Mouse (Mus musculus) intestine, embryonic 15.5 days (tissue): Measurements from ENCODE around the gene Fam155a. TPM values are rescaled to one million over a fixed set of nuclear protein-coding genes. Genes with fewer than 3 reads are reported as not detected.
"Not testable (repeated sequence)": the region's sequence is repeated elsewhere in the genome, so short reads cannot be mapped to it uniquely, and the experiment has no call there.

Experiments
- ATAC-seq: fragments of 200-750 bp; cut with Nextera tagmentation; 2 replicates; pipeline ENCODE4 v1.8.0; 2017; ENCODE audit warnings: moderate TSS enrichment, moderate library complexity
- H3K27ac ChIP-seq: fragments of 300-500 bp; sonication (generic); 2 replicates; pipeline ENCODE4 v1.5.1; 2015; ENCODE audit warnings: mild to moderate bottlenecking, inconsistent platforms
- H3K27me3 ChIP-seq: fragments of 300-500 bp; sonication (generic); replicated peaks from 2 replicates; pipeline ENCODE4 v1.6.1; 2015; ENCODE audit warnings: inconsistent platforms
- H3K36me3 ChIP-seq: fragments of 300-500 bp; sonication (generic); 2 replicates; pipeline ENCODE4 v1.6.1; 2015; ENCODE audit warnings: inconsistent platforms
- H3K4me1 ChIP-seq: fragments of 300-500 bp; sonication (generic); replicated peaks from 2 replicates; pipeline ENCODE4 v1.6.1; 2015; ENCODE audit warnings: inconsistent platforms
- H3K4me2 ChIP-seq: fragments of 300-500 bp; sonication (generic); replicated peaks from 2 replicates; pipeline ENCODE4 v1.6.1; 2015; ENCODE audit warnings: mild to moderate bottlenecking, inconsistent platforms
- H3K4me3 ChIP-seq: fragments of 300-500 bp; sonication (generic); replicated peaks from 2 replicates; pipeline ENCODE4 v1.5.1; 2015; ENCODE audit warnings: inconsistent platforms
- H3K9ac ChIP-seq: fragments of 300-500 bp; sonication (generic); 2 replicates; pipeline ENCODE4 v1.6.1; 2015; ENCODE audit warnings: inconsistent platforms
- H3K9me3 ChIP-seq: fragments of 300-500 bp; sonication (generic); 2 replicates; pipeline ENCODE4 v1.6.1; 2016; ENCODE audit warnings: inconsistent platforms
- WGBS: fragments of 180-500 bp; shearing (Covaris S2); methylation state at CpG from one replicate; pipeline ENCODE4 v1.1.7; 2015; 5-methylcytosine and 5-hydroxymethylcytosine counted together
- polyA plus RNA-seq: library from polyadenylated mRNA; unstranded; fragments of >200 nt; fragmentation: Nextera tagmentation; extraction: Ambion mirVana; gene quantifications from 2 replicates; pipeline ENCODE4 v1.2.1, GENCODE M21; 2015

Fam155a gene
- polyA plus RNA-seq, 1 experiment from 2014 or later, result 1.4 TPM

DNA sequence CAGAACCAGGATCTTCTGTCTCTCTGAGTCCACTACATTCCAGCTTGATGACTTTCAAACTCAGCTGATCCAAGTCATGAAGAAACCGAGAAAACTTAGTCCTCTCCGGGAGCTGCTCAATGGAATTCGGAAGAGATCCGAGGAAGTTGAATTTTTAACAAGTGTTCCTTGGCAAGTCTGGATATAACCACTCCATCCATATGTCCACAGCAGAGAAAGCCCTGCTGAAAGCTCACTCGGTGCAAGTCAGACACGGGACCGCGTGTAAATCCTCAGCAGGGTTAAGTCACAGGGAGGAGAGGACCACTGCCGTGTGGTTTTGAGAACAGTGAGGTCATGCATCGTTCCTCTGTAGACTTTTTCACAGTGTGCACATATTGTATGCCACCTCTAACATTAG, 5.9 kb upstream of the Fam155a start:
- Histone ChIP-seq H3K4me3 (no peak overlapping the region), H3K27me3 (peaks cover 18% of the 10 kb centered on the region), H3K4me1 (no peaks in the 10 kb centered on the region; the same call in 1 of the 2 replicates), H3K27ac (no peak overlapping the region), H3K9ac (no peak overlapping the region), H3K4me2 (no peak overlapping the region), H3K9me3 (no peaks in the 10 kb centered on the region), H3K36me3 (no peaks in the 10 kb centered on the region)
- no peak for ATAC-seq
- WGBS, result 85% methylated on average over 10 of the region's 10 CpGs

DNA sequence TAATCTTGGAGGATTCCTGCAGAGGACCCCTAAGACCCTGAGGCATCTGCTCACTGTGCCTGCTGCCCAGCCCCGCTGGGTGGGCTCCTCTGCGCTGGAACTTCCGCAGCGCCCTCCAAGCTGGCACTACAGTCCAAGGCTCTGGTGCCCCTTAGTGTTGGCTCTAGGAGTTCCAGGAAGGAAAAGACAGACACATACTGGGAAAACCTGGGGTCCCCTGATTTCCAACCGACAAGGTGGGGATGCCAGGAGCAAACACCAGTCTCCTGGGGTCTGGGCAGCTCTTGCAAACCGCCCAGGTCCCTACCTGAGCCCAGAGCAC, 1.5 kb upstream of the Fam155a start:
- WGBS, result 6% methylated on average over 6 of the region's 6 CpGs
- Histone ChIP-seq H3K27ac (no peak overlapping the region), H3K27me3 (peaks cover 42% of the 10 kb centered on the region), H3K4me3 (peak overlapping the region; percentile 46; the same call in 1 of the 2 replicates), H3K36me3 (no peaks in the 10 kb centered on the region), H3K9me3 (no peaks in the 10 kb centered on the region), H3K4me2 (peak overlapping the region; percentile 87), H3K4me1 (peaks cover 7% of the 10 kb centered on the region), H3K9ac (no peak overlapping the region)
- no peak for ATAC-seq

DNA sequence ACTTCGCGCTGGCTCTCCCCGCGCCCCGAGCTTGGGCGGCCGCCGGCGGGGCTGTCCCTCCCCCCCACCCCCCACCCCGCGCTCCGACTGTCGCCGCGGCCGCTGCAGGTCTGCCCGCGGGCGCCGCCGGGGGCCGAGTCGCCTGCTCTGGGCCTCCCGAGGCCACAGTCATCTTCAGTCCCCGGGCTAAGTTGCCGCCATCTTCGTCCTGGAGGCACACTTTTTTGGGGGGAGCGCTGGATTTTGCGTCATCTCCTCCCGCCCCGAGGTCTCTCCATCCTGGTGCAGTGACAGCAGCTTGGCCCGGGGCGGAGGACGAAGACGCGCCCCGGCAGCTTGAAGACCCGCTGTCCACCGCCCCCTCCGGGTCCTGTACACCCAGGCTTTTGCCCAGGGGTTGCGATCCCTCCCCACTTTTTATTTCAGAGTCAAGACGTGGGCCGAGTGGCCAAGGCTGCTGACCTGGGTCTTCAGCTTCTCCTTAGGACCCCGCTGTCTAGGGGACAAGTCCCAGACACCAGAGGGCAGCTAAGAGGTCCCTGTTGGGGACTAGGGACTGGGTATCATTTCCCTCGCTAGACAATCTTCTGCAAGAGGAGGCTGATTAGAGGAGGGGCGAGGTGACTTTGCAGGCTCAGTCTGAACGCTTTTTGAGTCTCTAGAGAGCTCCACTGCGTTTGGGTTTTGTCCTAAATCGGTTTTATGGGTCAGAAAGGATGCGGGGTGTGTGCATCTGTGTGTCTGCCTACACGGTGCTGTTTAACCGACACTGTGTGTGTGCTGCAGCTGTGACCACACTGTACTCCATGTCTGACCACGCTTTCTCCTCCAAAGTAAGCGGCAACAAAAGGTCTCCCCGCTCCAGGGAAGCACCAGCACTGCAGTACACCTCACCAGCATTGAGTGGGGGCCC, 901 bp upstream of the Fam155a start:
- Histone ChIP-seq H3K4me2 (peak overlapping the region; percentile 87), H3K9me3 (no peaks in the 10 kb centered on the region), H3K27ac (no peak overlapping the region), H3K27me3 (peaks cover 42% of the 10 kb centered on the region), H3K4me3 (peak overlapping the region; percentile 46), H3K4me1 (peaks cover 7% of the 10 kb centered on the region), H3K9ac (0 out of 2 replicates have a peak overlapping the region, but pooled peaks have one; percentile 20), H3K36me3 (no peaks in the 10 kb centered on the region)
- ATAC-seq, result peak; percentile 43; the same call in 1 of the 2 replicates
- WGBS, result under 1% methylated on average over 50 of the region's 55 CpGs

DNA sequence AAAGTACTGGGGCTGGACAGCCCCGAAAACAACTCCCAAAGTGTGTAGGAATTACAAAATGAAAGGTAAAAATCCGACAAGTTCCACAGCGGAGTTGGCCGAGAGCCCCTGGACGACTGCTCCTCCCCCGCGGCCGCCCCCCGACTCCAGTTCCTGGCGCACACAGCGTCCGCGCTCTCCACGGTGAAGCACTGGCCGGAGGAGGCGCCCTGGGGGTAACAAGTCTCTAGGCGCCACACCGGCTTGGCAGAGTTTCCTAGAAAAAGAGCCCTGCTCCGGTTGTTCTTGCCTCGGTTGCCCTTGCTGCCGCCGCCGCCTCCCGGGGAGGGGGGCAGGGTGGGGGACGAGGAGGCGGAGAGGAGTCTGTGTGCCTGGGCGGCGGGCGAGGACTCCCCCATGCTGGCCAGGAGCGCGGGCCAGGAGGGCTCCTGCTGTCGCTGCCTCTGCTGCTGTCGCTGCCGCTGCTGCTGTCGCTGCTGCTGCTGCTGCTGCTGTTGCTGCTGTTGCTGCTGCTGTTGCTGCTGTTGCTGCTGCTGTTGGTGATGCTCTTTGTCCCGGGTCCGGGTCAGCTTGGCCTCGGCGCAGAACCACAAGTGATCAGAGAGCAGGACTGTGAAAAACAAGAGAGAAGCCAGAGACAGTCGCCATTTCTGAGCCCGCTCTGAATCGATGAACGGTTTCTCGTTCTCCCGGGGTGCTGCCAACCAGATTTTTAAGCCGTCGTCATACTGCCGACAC, 531 bp downstream of the Fam155a start:
- Histone ChIP-seq H3K9ac (no peak overlapping the region), H3K36me3 (no peaks in the 10 kb centered on the region), H3K4me1 (peaks cover 7% of the 10 kb centered on the region), H3K27ac (0 out of 2 replicates have a peak overlapping the region, but pooled peaks have one; percentile 6), H3K4me2 (peak overlapping the region; percentile 87), H3K4me3 (peak overlapping the region; percentile 46), H3K27me3 (peaks cover 42% of the 10 kb centered on the region), H3K9me3 (no peaks in the 10 kb centered on the region)
- 0 out of 2 replicates have a peak, but pooled peaks have one; percentile 58 for ATAC-seq
- 1% methylated on average over 48 of the region's 48 CpGs for WGBS

DNA sequence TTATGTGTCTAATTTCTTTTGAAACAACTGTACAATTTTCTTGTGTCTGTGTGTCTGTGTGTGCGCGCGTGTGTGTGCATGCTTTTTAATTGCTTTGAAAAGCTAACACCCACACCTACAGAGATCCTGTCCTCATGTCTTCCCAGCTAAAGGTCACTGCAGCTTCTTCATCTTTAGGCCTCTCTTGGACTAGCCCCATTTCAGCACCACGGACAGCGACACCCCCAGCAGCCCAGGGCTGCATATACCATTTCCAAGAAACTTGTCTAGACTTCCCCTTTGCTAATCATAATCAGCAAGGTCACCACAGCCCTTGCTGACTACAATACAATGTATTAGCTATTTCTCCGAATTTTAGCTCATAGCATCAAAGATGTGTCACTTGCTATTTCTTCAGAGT, 1.9 kb downstream of the Fam155a start:
- H3K9me3 ChIP-seq, result no peaks in the 10 kb centered on the region
- no peak overlapping the region for H3K27ac ChIP-seq
- peaks cover 7% of the 10 kb centered on the region for H3K4me1 ChIP-seq
- no peak overlapping the region for H3K4me3 ChIP-seq
- no peaks in the 10 kb centered on the region for H3K36me3 ChIP-seq
- 0 out of 2 replicates have a peak, but pooled peaks have one; percentile 63 for ATAC-seq
- WGBS, result 27% methylated on average over 6 of the region's 6 CpGs
- H3K27me3 ChIP-seq, result peaks cover 40% of the 10 kb centered on the region
- no peak overlapping the region for H3K4me2 ChIP-seq
- no peak overlapping the region for H3K9ac ChIP-seq

DNA sequence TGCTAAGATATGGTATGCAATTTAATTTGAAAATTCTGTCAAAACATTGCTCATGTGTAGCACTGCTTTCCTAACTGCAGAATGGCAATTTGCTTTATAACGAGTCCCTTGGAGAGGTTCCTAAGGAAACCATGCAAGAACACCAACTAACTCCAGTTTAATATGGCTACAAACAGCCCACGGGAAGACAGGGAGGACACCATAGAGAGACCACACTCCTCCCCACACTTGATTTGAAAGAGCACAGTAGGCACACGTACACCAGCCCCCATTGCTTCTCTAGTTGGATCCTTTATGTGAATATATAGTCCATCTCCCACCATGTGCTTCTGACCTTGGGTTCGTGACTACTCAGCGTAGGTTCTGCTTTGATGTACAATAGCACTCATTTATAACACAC, 35.8 kb downstream of the Fam155a start:
- 75% methylated on average over 5 of the region's 5 CpGs for WGBS

DNA sequence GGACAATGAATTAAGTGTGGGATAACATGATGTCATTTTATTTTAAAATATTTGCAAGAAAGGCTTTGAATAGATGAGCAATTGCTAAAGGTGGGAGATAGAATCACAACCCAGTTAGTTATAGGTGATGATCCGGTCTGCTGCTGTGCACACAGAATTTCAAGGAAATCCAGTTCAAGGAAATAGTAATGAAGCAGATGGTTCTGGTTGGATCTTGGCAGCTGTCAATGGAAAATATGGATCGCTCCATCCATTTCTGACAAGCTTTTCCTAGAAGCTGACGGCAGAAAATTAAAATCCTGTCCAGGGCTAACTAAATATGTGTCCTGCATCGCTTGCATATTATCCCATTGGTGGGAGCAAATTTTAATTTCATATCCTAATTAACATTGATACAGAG, 61.2 kb downstream of the Fam155a start:
- Histone ChIP-seq H3K4me1 (no peaks in the 10 kb centered on the region), H3K4me2 (no peak overlapping the region), H3K4me3 (no peak overlapping the region), H3K36me3 (no peaks in the 10 kb centered on the region), H3K27ac (no peak overlapping the region), H3K9ac (no peak overlapping the region), H3K9me3 (no peaks in the 10 kb centered on the region), H3K27me3 (no peaks in the 10 kb centered on the region)
- no peak for ATAC-seq
- WGBS, result 89% methylated on average over 4 of the region's 4 CpGs

More for the DNA sequence above, 35.8 kb downstream of the Fam155a start:
- Histone ChIP-seq H3K4me1 (no peaks in the 10 kb centered on the region), H3K4me2 (no peak overlapping the region), H3K36me3 (no peaks in the 10 kb centered on the region), H3K4me3 (no peak overlapping the region), H3K27me3 (no peaks in the 10 kb centered on the region), H3K9ac (no peak overlapping the region), H3K9me3 (no peaks in the 10 kb centered on the region), H3K27ac (no peak overlapping the region)
- no peak for ATAC-seq

DNA sequence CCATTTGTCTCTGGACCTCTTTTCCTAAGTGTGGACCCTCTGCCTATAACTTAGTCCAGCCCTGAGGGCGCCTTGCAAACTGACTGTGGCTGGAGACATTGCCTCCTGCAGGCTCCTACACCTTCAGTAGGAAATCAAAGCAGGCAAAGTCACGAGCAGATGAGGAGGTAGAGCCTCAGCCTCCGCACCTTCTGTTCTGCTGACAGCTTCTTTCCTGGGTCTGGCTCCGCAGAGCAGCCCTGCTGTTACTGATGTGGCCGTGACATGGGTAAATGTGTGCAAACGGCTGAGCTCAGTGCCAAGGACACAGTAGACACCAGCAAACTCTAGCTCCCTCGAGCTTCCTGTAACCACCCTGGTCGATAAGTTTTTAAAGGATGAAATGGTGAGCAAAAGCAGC, 63.5 kb downstream of the Fam155a start:
- Histone ChIP-seq H3K27ac (no peak overlapping the region), H3K36me3 (no peaks in the 10 kb centered on the region), H3K9ac (no peak overlapping the region), H3K4me3 (no peak overlapping the region), H3K4me1 (no peaks in the 10 kb centered on the region), H3K27me3 (no peaks in the 10 kb centered on the region), H3K9me3 (no peaks in the 10 kb centered on the region), H3K4me2 (no peak overlapping the region)
- 69% methylated on average over 8 of the region's 8 CpGs for WGBS
- ATAC-seq, result no peak

DNA sequence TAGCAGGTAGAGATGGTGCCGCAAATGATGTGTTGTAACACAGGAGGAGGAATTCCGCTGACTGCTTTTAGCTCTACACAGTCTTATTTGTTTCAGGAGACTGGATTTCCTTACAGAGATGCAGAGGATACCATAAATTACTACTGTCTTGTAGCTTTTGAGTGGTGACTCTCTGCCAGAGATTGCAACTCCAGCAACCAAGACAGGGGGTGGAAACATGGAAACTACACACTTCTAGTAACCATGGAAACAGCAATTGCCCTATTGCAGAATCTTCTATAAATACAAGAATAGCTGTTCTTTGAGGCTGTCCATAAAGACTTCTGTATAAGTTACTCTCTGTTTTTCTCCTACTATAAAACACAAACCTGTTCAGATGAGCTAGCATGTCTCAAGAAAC, 76.2 kb downstream of the Fam155a start:
- Histone ChIP-seq H3K27ac (no peak overlapping the region), H3K27me3 (peaks cover 5% of the 10 kb centered on the region; the same call in 1 of the 2 replicates), H3K4me3 (no peak overlapping the region), H3K36me3 (no peaks in the 10 kb centered on the region), H3K4me1 (no peaks in the 10 kb centered on the region), H3K9ac (no peak overlapping the region), H3K9me3 (no peaks in the 10 kb centered on the region), H3K4me2 (no peak overlapping the region)
- 67% methylated on average over 2 of the region's 2 CpGs for WGBS
- ATAC-seq, result no peak

DNA sequence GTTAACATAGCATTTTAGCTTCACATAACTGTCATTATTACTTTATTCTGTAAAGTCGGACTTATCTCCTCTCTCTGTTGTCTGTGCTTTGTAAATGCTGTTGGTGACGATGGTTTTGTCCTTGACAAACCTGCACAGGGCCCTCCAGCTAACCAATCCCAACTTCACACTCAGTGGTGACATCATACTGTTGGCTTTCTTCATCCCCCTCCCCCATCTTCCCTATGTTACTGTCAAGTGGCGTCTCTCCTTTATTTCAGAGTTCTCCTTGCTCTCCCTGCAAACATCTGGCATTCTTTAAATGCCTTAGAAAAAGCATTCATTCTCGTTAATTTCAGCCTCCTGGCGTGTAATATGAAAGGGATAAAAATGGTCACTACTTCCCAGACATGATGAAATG, 78.6 kb downstream of the Fam155a start:
- H3K36me3 ChIP-seq, result no peaks in the 10 kb centered on the region
- ATAC-seq, result no peak
- no peaks in the 10 kb centered on the region for H3K4me1 ChIP-seq
- 30% methylated on average over 5 of the region's 5 CpGs for WGBS
- H3K27me3 ChIP-seq, result peaks cover 5% of the 10 kb centered on the region; the same call in 1 of the 2 replicates
- H3K27ac ChIP-seq, result no peak overlapping the region
- H3K9ac ChIP-seq, result no peak overlapping the region
- H3K4me3 ChIP-seq, result no peak overlapping the region
- H3K4me2 ChIP-seq, result no peak overlapping the region
- no peaks in the 10 kb centered on the region for H3K9me3 ChIP-seq

DNA sequence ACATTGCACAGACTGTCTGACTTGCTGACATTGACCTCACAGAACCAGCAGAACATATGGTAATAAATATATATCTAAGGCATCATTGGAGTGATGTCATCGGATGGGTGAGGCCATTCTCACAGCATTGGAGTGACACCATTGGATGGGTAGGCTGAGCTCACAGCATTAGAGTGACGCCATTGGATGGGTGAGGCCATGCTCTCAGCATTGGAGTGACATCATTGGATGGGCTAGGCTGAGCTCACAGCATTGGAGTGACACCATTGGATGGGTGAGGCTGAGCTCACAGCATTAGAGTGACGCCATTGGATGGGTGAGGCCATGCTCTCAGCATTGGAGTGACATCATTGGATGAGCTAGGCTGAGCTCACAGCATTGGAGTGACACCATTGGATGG, 110.9 kb downstream of the Fam155a start:
- not testable (repeated sequence) for H3K9ac ChIP-seq, ATAC-seq, H3K9me3 ChIP-seq, H3K4me3 ChIP-seq, H3K27ac ChIP-seq, H3K4me1 ChIP-seq, H3K27me3 ChIP-seq, H3K4me2 ChIP-seq, H3K36me3 ChIP-seq
- 85% methylated on average over 3 of the region's 3 CpGs for WGBS

DNA sequence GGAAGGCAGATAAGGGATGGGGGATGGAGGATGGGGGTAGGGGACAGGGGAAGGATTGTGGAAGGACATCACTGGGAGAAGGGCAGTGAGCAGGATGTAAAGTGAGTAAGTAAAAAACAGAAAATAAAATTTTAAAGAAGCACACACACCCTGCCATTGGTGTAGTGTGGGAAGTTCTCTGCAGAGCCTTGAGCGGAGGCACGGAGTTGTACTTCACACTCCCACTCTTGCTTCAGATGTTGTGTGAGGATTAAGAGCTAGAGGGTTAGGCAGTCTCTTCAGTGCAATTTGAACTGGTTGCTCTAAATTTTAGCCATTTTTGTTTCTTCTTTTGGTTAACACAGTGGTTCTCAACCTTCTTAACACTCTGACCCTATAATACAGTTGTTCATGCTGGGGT, 114.1 kb downstream of the Fam155a start:
- Histone ChIP-seq H3K9me3 (no peaks in the 10 kb centered on the region), H3K27ac (no peak overlapping the region), H3K9ac (no peak overlapping the region), H3K36me3 (no peaks in the 10 kb centered on the region), H3K27me3 (no peaks in the 10 kb centered on the region), H3K4me1 (no peaks in the 10 kb centered on the region), H3K4me3 (no peak overlapping the region), H3K4me2 (no peak overlapping the region)
- WGBS, result 91% methylated on average over 2 of the region's 2 CpGs
- ATAC-seq, result no peak
